Mouse (Mus musculus) heart, postnatal 0 days (tissue): ENCODE measurements around the gene Fzd5. TPM values are rescaled to one million over a fixed set of nuclear protein-coding genes. Genes with fewer than 3 reads are reported as not detected.

Experiments used
- ATAC-seq: fragments of 200-750 bp; cut with Nextera tagmentation; 2 replicates; pipeline ENCODE4 v1.8.0; 2017; ENCODE audit warnings: low read depth, moderate number of reproducible peaks, moderate library complexity; ENCODE audit not compliant: insufficient read depth
- DNase-seq: peaks from one replicate; pipeline ENCODE4 v3.0.0-alpha.2; 2016; ENCODE audit warnings: low spot score
- H3K27ac ChIP-seq: fragments of 300-500 bp; sonication (generic); 2 replicates; pipeline ENCODE4 v1.5.1; 2014; ENCODE audit warnings: low read depth, mild to moderate bottlenecking
- H3K27me3 ChIP-seq: fragments of 300-500 bp; sonication (generic); 2 replicates; pipeline ENCODE4 v1.6.1; 2014; ENCODE audit warnings: low read length, mixed read lengths; ENCODE audit not compliant: control insufficient read depth, insufficient read depth
- H3K36me3 ChIP-seq: fragments of 300-500 bp; sonication (generic); replicated peaks from 2 replicates; pipeline ENCODE4 v1.6.1; 2014; ENCODE audit warnings: low read length, mixed read lengths; ENCODE audit not compliant: control insufficient read depth, insufficient read depth
- H3K4me1 ChIP-seq: fragments of 300-500 bp; sonication (generic); 2 replicates; pipeline ENCODE4 v1.6.1; 2014; ENCODE audit warnings: antibody characterized with exemption; ENCODE audit not compliant: control insufficient read depth, insufficient read depth
- H3K4me2 ChIP-seq: fragments of 300-500 bp; sonication (generic); 2 replicates; pipeline ENCODE4 v1.6.1; 2014; ENCODE audit warnings: low read depth, mild to moderate bottlenecking, low read length, moderate library complexity
- H3K4me3 ChIP-seq: fragments of 300-500 bp; sonication (generic); 2 replicates; pipeline ENCODE4 v1.5.1; 2014; ENCODE audit warnings: low read depth, low read length
- H3K9ac ChIP-seq: fragments of 300-500 bp; sonication (generic); replicated peaks from 2 replicates; pipeline ENCODE4 v1.6.1; 2014; ENCODE audit warnings: low read depth, low read length, mixed read lengths
- H3K9me3 ChIP-seq: fragments of 300-500 bp; sonication (generic); replicated peaks from 2 replicates; pipeline ENCODE4 v1.6.1; 2016; ENCODE audit warnings: low read length; ENCODE audit not compliant: control insufficient read depth
- CTCF ChIP-seq: IDR thresholded peaks from 2 replicates; pipeline ENCODE4 v1.5.1; 2016; ENCODE audit warnings: antibody characterized with exemption, control low read depth, low read depth
- EP300 ChIP-seq: IDR thresholded peaks from 2 replicates; pipeline ENCODE4 v1.6.1; 2016; ENCODE audit warnings: antibody characterized with exemption, low read depth
- WGBS: fragments of 180-500 bp; shearing (Covaris S2); extraction: QIAGEN DNeasy Blood & Tissue Kit; methylation state at CpG from one replicate; pipeline ENCODE4 v1.1.7; 2014; 5-methylcytosine and 5-hydroxymethylcytosine counted together
- polyA plus RNA-seq: library from polyadenylated mRNA; unstranded; fragments of >200 nt; fragmentation: Nextera tagmentation; extraction: Ambion mirVana; gene quantifications from 2 replicates; pipeline ENCODE4 v1.2.1, GENCODE M21; 2015
- total RNA-seq: library from RNA; depleted of rRNA; stranded (reverse); fragments of >200 nt; gene quantifications from 2 replicates; pipeline ENCODE4 v1.2.3, GENCODE M21; 2014; ENCODE audit warnings: low replicate concordance

The Fzd5 gene
- total and polyA plus RNA-seq, 2 experiments from 2014 or later = 1.4 to 6.0 TPM

DNA sequence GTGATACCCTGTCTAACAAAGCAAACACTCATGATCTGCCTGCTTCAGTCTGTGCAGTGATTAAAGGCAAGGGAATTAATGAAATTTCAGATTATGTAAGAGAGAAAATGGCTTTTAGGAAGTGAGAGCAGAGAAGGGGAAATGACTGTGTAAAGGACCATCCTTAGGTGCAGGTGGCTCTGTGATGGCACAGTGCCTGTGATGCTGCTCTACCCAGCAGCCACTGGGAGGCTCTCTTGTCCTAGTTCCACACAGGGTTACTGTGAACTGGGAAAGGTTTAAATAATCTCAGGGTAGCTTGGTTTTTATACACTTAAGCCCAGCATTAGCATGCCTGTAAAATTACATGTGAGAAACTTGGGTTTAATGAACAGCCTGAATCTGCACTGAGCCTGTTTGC is 20.0 kb downstream of the Fzd5 start:
- Histone ChIP-seq H3K27me3 (no peaks in the 10 kb centered on the region), H3K27ac (no peak overlapping the region), H3K4me1 (0 out of 2 replicates have a peak, but pooled peaks cover 4% of the 10 kb centered on the region), H3K9ac (no peak overlapping the region), H3K9me3 (no peaks in the 10 kb centered on the region), H3K4me3 (no peak overlapping the region), H3K36me3 (peaks cover 24% of the 10 kb centered on the region), H3K4me2 (no peak overlapping the region)
- DNase-seq (peak; percentile 57), ATAC-seq (peak; percentile 78)
- TF ChIP-seq EP300 = no peak
- peak; percentile 75 for TF ChIP-seq CTCF

DNA sequence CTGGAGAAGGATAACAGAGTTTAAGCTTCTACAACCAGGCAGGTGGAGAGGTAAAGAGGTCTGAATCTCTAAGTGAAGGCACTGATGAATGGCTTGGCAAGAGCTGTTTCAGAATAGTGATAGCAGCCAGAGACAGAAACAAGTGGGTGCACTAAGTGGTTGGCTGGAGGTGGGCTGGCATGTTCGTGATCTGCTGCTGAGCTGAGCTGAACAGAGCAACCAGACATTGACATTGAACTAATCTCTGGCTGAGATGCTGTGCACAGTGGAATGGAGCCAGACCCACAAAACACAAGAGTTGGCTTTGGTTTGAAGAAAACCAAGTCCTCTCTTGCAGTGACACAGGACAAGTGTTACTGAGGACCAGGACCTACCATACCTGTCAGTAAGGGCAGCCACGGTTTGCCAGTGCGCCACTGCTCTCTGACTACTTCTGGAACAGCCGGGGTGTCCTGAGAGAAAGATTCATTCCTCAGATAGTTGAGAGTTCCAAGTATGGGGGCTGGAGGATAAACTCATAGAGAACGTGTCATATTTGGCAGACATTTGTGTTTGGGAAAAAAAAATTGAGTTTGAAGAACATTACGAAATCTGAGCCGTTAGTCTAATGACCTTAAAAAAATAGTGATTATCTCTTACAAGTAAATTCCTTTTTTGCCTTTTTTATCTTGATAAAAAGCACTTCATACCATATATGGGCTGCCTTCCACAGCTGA is 20.8 kb downstream of the Fzd5 start:
- Histone ChIP-seq H3K27ac (0 out of 2 replicates have a peak overlapping the region, but pooled peaks have one; percentile 4), H3K4me2 (no peak overlapping the region), H3K36me3 (peaks cover 18% of the 10 kb centered on the region), H3K4me3 (no peak overlapping the region), H3K27me3 (no peaks in the 10 kb centered on the region), H3K4me1 (0 out of 2 replicates have a peak, but pooled peaks cover 4% of the 10 kb centered on the region), H3K9me3 (no peaks in the 10 kb centered on the region), H3K9ac (no peak overlapping the region)
- DNase-seq (no peak), ATAC-seq (no peak)
- TF ChIP-seq CTCF (no peak), EP300 (no peak)
- 43% methylated on average over 7 of the region's 7 CpGs for WGBS

DNA sequence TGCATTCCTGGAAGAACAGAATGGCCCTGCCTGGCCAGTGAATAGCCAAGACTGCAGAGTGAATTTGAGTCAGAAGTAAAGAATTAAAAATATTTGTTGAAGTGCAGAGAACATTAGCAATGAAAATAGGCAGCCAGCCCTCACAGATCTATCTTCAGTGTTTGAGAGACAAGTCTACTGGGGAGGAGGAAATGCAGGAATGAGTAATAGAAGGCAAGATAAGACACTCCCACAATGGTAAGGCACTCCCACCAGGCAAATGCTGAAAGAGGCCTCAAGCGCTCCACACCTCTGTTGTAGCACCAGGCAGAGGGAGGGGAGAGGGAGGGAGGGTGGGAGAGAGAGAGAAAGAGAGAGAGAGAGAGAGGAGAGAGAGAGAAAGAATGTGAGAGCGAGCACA is 22.1 kb downstream of the Fzd5 start:
- TF ChIP-seq EP300 (no peak), CTCF (no peak)
- Histone ChIP-seq H3K4me1 (0 out of 2 replicates have a peak, but pooled peaks cover 4% of the 10 kb centered on the region), H3K36me3 (peaks cover 11% of the 10 kb centered on the region; the same call in 1 of the 2 replicates), H3K4me3 (no peak overlapping the region), H3K27ac (no peak overlapping the region), H3K9ac (no peak overlapping the region), H3K27me3 (no peaks in the 10 kb centered on the region), H3K9me3 (no peaks in the 10 kb centered on the region), H3K4me2 (no peak overlapping the region)
- no peak for DNase-seq
- WGBS = 40% methylated on average over 2 of the region's 2 CpGs
- ATAC-seq = no peak

DNA sequence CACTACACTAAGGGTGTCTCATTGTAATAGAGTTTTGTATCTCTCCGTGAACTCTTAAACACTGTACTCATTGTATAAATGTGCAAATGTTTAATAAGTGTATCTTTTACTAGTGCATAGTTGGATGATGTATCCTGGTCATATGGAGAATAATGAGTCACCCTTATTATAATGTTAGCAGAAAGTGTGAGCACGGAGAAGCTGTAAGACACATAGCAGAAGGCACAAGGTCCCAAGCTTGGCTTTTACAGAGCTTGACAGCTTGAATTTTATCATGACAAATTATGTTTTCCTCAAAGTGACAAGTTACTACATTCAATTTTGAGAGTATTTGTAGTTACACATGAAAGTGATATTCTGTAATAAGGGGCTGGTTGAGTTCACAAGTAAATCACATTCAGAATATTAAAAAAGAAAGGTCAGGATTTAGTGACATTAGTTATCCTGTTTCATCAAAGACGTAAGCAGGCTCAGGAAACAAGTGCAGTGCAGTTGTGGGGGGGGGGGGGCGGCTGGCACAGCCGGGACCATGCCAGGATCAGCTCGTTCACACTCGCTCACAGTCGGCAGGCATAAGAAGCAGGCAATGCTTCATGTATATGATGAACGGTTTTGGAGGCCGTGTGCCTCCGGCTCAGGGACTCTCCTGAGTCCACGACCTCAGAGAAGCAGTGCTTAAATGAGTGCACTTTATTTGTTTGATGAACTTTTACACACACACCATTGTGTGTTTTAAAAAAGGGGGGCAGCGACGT is 25.4 kb downstream of the Fzd5 start:
- no peaks in the 10 kb centered on the region for H3K27me3 ChIP-seq
- WGBS = 86% methylated on average over 14 of the region's 14 CpGs
- TF ChIP-seq EP300 (no peak), CTCF (no peak)
- peaks cover 14% of the 10 kb centered on the region; the same call in 1 of the 2 replicates for H3K36me3 ChIP-seq
- DNase-seq = no peak
- no peak overlapping the region for H3K4me2 ChIP-seq
- ATAC-seq = no peak
- no peaks in the 10 kb centered on the region for H3K9me3 ChIP-seq
- H3K27ac ChIP-seq = no peak overlapping the region
- H3K9ac ChIP-seq = no peak overlapping the region
- no peak overlapping the region for H3K4me3 ChIP-seq
- H3K4me1 ChIP-seq = 0 out of 2 replicates have a peak, but pooled peaks cover 4% of the 10 kb centered on the region

DNA sequence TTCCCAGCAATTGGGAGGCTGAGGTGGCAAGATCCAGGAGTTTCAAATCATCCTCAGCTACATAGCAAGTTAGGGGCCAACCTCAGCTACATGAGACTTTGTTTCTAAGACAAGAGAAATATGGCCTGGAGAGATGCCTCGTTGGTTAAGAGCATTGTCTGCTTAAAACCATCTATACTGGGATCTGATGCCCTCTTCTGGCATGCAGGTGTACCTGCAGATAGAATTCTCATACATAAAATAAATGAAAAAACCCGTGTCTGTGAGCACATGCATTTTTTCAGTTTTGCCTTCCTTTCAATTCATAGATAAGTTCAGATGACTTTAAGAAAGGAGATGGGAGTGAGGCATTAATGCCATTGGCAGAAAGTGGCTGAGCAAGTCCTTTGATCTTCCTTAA is 27.7 kb downstream of the Fzd5 start:
- Histone ChIP-seq H3K36me3 (peaks cover 15% of the 10 kb centered on the region; the same call in 1 of the 2 replicates), H3K4me1 (no peaks in the 10 kb centered on the region), H3K9ac (no peak overlapping the region), H3K27ac (no peak overlapping the region), H3K27me3 (no peaks in the 10 kb centered on the region), H3K9me3 (no peaks in the 10 kb centered on the region), H3K4me2 (no peak overlapping the region), H3K4me3 (no peak overlapping the region)
- peak; percentile 48 for DNase-seq
- TF ChIP-seq EP300 = no peak
- peak; percentile 56 for TF ChIP-seq CTCF
- WGBS = 14% methylated on average over 2 of the region's 2 CpGs
- no peak for ATAC-seq
